Mouse (Mus musculus): Measurements from ENCODE around the gene Aars.
"Not testable (repeated sequence)": the region's sequence is repeated elsewhere in the genome, so short reads cannot be mapped to it uniquely, and the experiment has no call there.

Gene Aars

GRCm38 (mm10) chr8:111053827-111054518 is 21.0 kb downstream of the Aars start:
- no peak for DNase-seq (ENCODE audit: low spot score)

GRCm38 (mm10) chr8:111055031-111055634 is 22.2 kb downstream of the Aars start:
- DNase-seq (ENCODE audit: low spot score): no peak

GRCm38 (mm10) chr8:111055661-111056060 is 22.7 kb downstream of the Aars start:
- DNase-seq (ENCODE audit: low spot score): no peak

- peak; percentile 91 for DNase-seq (ENCODE audit: low spot score)
Measured at GRCm38 (mm10) chr8:111056158-111056663, 23.3 kb downstream of the Aars start, which contains the start of gene Exosc6. Gene Exosc6, plus strand, starts transcription at chr8:111056339.

GRCm38 (mm10) chr8:111056691-111057293 is 23.8 kb downstream of the Aars start:
- DNase-seq (ENCODE audit: low spot score): peak; percentile 38

- DNase-seq (ENCODE audit: low spot score): no peak
Measured at GRCm38 (mm10) chr8:111058946-111059572, 26.1 kb downstream of the Aars start.

GRCm38 (mm10) chr8:111061688-111062071 is 28.7 kb downstream of the Aars start:
- DNase-seq (ENCODE audit: low spot score): no peak

- peak; percentile 87 for DNase-seq (ENCODE audit: low spot score)
Measured at GRCm38 (mm10) chr8:111062072-111062757, 29.3 kb downstream of the Aars start.

GRCm38 (mm10) chr8:111062893-111063292 is 29.9 kb downstream of the Aars start:
- no peak for DNase-seq (ENCODE audit: low spot score)

- no peak for DNase-seq (ENCODE audit: low spot score)
Measured at GRCm38 (mm10) chr8:111066308-111066707, 33.4 kb downstream of the Aars start.

GRCm38 (mm10) chr8:111067439-111067838 is 34.5 kb downstream of the Aars start:
- no peak for DNase-seq (ENCODE audit: low spot score)

GRCm38 (mm10) chr8:111068660-111069059 is 35.7 kb downstream of the Aars start:
- DNase-seq (ENCODE audit: low spot score): not testable (repeated sequence)

- DNase-seq (ENCODE audit: low spot score): no peak
Measured at GRCm38 (mm10) chr8:111075926-111076325, 43.0 kb downstream of the Aars start.

- no peak for DNase-seq (ENCODE audit: low spot score)
Measured at GRCm38 (mm10) chr8:111079461-111079860, 46.5 kb downstream of the Aars start.

- DNase-seq (ENCODE audit: low spot score): no peak
Measured at GRCm38 (mm10) chr8:111079861-111080271, 46.9 kb downstream of the Aars start.

- DNase-seq (ENCODE audit: low spot score): no peak
Measured at GRCm38 (mm10) chr8:111081580-111082258, 48.8 kb downstream of the Aars start.

GRCm38 (mm10) chr8:111083936-111084335 is 51.0 kb downstream of the Aars start:
- not testable (repeated sequence) for DNase-seq (ENCODE audit: low spot score)

- DNase-seq (ENCODE audit: low spot score): peak; percentile 75
Measured at GRCm38 (mm10) chr8:111090126-111090525, 57.2 kb downstream of the Aars start.

- DNase-seq (ENCODE audit: low spot score): no peak
Measured at GRCm38 (mm10) chr8:111091706-111092105, 58.8 kb downstream of the Aars start.

- DNase-seq (ENCODE audit: low spot score): not testable (repeated sequence)
Measured at GRCm38 (mm10) chr8:111092326-111092725, 59.4 kb downstream of the Aars start, which contains the start of gene Clec18a. Gene Clec18a, minus strand, starts transcription at chr8:111092426.

Measured in urinary bladder, postnatal 14 days (tissue).